Mouse (Mus musculus) heart, embryonic 10.5 days (tissue): ENCODE results near the gene Gm4214. TPM values are rescaled to one million over a fixed set of nuclear protein-coding genes. Genes with fewer than 3 reads are reported as not detected.
"Not testable (repeated sequence)": the region's sequence is repeated elsewhere in the genome, so short reads cannot be mapped to it uniquely, and the experiment has no call there.

Experiments
- DNase-seq: peaks from one replicate; pipeline ENCODE4 v3.0.0-alpha.2; 2017; ENCODE audit warnings: low spot score
- H3K27ac ChIP-seq: fragments of 300-500 bp; sonication (generic); 2 replicates; pipeline ENCODE4 v1.5.1; 2016; ENCODE audit warnings: mild to moderate bottlenecking
- H3K27me3 ChIP-seq: fragments of 300-500 bp; sonication (generic); 2 replicates; pipeline ENCODE4 v1.6.1; 2016; ENCODE audit warnings: mild to moderate bottlenecking; ENCODE audit not compliant: poor library complexity, insufficient read depth, severe bottlenecking
- H3K36me3 ChIP-seq: fragments of 300-500 bp; sonication (generic); 2 replicates; pipeline ENCODE4 v1.6.1; 2016; ENCODE audit warnings: mild to moderate bottlenecking, moderate library complexity
- H3K4me1 ChIP-seq: fragments of 300-500 bp; sonication (generic); 2 replicates; pipeline ENCODE4 v1.6.1; 2016; ENCODE audit warnings: mild to moderate bottlenecking
- H3K4me3 ChIP-seq: fragments of 300-500 bp; sonication (generic); 2 replicates; pipeline ENCODE4 v1.5.1; 2016; ENCODE audit warnings: mild to moderate bottlenecking, moderate library complexity
- H3K9me3 ChIP-seq: fragments of 300-500 bp; sonication (generic); 2 replicates; pipeline ENCODE4 v1.6.1; 2016; ENCODE audit warnings: mild to moderate bottlenecking, moderate library complexity
- WGBS: fragments of 180-500 bp; shearing (Covaris S2); methylation state at CpG from one replicate; pipeline ENCODE4 v1.1.7; 2016; 5-methylcytosine and 5-hydroxymethylcytosine counted together
- polyA plus RNA-seq: library from polyadenylated mRNA; unstranded; fragments of >200 nt; fragmentation: Nextera tagmentation; extraction: Ambion mirVana; gene quantifications from 2 replicates; pipeline ENCODE4 v1.2.1, GENCODE M21; 2016

Gm4214 gene
- not detected in 2 replicates for polyA plus RNA-seq

DNA sequence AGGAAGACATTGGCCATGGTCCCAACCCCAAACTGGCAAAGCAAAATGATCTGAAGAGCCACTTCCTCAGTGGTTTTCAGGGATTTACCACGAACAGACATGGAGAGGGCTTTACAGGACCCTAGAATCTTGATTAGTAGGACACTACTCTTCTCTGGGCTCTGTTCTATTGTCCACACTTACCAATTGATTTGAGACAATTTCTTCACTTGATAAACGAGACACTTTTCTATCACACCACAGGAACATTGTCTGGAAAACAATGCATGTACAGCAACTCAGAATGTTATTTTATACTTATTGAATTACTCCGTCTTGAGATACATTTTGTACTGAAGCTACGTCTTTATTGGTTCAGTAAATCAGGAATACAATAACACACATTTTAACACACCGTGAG lies at the start of gene Gm4214:
Gm4214 (minus strand) TSS at position 101 of the 400 bp plus-strand sequence.
- not testable (repeated sequence) for H3K4me1 ChIP-seq
- no CpG with 5 or more reads among the region's 5 CpGs for WGBS

DNA sequence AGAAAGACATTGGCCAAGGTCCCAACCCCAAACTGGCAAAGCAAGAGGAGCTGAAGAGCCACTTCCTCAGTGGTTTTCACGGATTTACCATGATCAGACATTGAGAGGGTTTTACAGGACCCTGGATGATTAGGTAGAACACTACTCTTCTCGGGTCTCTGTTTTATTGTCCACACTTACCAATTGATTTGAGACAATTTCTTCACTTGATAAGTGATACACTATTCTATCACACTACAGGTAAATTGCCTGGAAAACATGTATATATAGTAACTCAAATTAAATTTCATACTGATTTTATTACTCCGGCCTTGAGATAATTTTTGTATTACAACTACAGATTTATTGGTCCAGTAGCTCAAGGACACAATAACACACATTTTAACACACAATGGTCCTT lies 35.4 kb upstream of the Gm4214 start, which contains the start of gene Gm4216:
Gm4216 (minus strand) TSS at position 101 of the 400 bp plus-strand sequence.
- not testable (repeated sequence) for H3K27me3 ChIP-seq, H3K4me3 ChIP-seq, DNase-seq, H3K36me3 ChIP-seq, H3K9me3 ChIP-seq, H3K4me1 ChIP-seq, H3K27ac ChIP-seq
- no CpG with 5 or more reads among the region's 3 CpGs for WGBS

More for the DNA sequence above, at the start of gene Gm4214:
- not testable (repeated sequence) for H3K4me3 ChIP-seq, H3K9me3 ChIP-seq, DNase-seq, H3K27ac ChIP-seq, H3K36me3 ChIP-seq, H3K27me3 ChIP-seq

Other genes starting within 250 kb of the Gm4214 start
- not detected in 2 replicates for gene Vmn1r157, start 223.0 kb downstream of the Gm4214 start, polyA plus RNA-seq
- gene Vmn1r158, start 193.9 kb downstream of the Gm4214 start, polyA plus RNA-seq: not detected in 2 replicates
- not detected in 2 replicates for gene Vmn1r159, start 141.1 kb downstream of the Gm4214 start, polyA plus RNA-seq
- not detected in 2 replicates for gene Vmn1r160, start 113.4 kb downstream of the Gm4214 start, polyA plus RNA-seq
- not detected in 2 replicates for gene Gm4216, start 35.2 kb upstream of the Gm4214 start, polyA plus RNA-seq
- not detected in 2 replicates for gene Vmn1r163, start 70.9 kb upstream of the Gm4214 start, polyA plus RNA-seq
- gene Gm8720, start 82.8 kb upstream of the Gm4214 start, polyA plus RNA-seq: not detected in 2 replicates
- gene Gm10662, start 159.8 kb upstream of the Gm4214 start, polyA plus RNA-seq: not detected in 2 replicates
- not detected in 2 replicates for gene Vmn1r165, start 232.7 kb upstream of the Gm4214 start, polyA plus RNA-seq